Mouse (Mus musculus): Measurements from ENCODE around the gene Ctsd.

GRCm38 (mm10) chr7:142418679-142419078, 30.8 kb upstream of the Ctsd start:
- no peak for TF ChIP-seq POLR2A (IDR thresholded peaks at IDR 0.05; ENCODE audit: control insufficient read depth, low read depth, low read length)
- TF ChIP-seq CTCF (IDR thresholded peaks at IDR 0.05; ENCODE audit: control insufficient read depth, insufficient read depth, insufficient replicate concordance, low read depth, low read length): no peak

All from testis, adult 2 months (tissue).